Mouse (Mus musculus): ENCODE results near the gene Zfp462. TPM values are rescaled to one million over a fixed set of nuclear protein-coding genes. Genes with fewer than 3 reads are reported as not detected.

The Zfp462 gene
- polyA plus RNA-seq, 1 experiment from 2014 or later: 9.9 TPM

DNA sequence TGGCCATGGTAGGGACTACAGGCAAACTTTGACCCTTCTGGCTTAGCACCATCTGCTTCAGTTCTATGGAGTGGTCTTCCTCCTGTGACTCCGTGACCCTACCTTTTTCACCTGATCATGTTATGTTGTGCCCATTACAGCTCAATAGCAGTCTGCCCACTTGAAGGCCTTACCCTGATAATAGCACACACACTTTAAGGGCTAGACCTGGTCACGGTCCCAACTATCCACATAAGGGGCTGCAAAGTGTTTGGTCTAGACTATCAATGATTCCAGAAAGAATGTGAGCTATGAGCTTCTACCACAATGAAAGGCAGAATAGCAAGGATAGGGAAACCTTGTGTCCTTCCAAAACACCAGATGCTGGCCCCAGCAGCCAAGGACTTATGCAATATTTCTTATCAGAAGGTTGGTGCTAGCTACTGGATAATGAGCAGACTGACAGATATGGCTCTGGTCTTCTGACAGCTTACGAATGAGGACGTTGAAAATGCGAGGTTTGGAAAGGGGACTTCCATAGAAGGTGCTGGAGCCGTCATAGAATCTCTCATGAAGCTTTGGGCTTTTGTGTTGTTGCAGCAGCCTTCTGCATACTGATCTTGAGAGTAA, 139.3 kb downstream of the Zfp462 start:
- no peak for ATAC-seq
- Histone ChIP-seq H3K36me3 (ENCODE audit: control insufficient read depth, insufficient read depth, low read length) (peaks cover 8% of the 10 kb centered on the region; the same call in 1 of the 2 replicates), H3K4me3 (ENCODE audit: low read depth, low read length) (no peak overlapping the region), H3K27me3 (ENCODE audit: control insufficient read depth, insufficient read depth, low read depth, low read length) (no peaks in the 10 kb centered on the region), H3K9me3 (replicated peaks; ENCODE audit: control insufficient read depth, low read length, poor library complexity, severe bottlenecking) (no peaks in the 10 kb centered on the region), H3K4me1 (ENCODE audit: control insufficient read depth, insufficient read depth, low read length) (peaks cover 2% of the 10 kb centered on the region; the same call in 1 of the 2 replicates), H3K4me2 (ENCODE audit: low read length) (no peak overlapping the region), H3K27ac (ENCODE audit: low read length) (no peak overlapping the region), H3K9ac (ENCODE audit: low read depth, low read length) (no peak overlapping the region)
- 90% methylated on average over 6 of the region's 6 CpGs for WGBS

DNA sequence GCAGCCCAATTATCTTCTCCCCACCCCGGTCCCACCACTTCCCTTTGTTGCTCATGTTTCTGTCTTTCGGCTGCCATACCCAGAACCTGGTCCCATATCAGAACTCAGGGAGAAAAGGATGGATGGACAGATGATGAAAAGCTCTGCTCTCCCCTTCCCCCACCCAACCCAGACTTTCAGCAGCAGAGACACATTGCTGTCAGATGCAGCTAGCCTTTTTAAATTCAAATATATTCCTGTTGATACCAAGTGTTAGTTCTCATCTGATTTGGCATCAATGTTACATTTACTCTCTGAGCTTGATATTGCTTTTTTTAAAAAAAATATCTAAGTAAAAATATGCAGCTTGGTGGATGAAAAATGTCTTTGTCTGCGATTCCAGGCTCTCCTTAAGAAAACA, 143.3 kb downstream of the Zfp462 start:
- WGBS: 96% methylated on average over 3 of the region's 3 CpGs
- H3K27ac ChIP-seq (ENCODE audit: low read length): no peak overlapping the region

DNA sequence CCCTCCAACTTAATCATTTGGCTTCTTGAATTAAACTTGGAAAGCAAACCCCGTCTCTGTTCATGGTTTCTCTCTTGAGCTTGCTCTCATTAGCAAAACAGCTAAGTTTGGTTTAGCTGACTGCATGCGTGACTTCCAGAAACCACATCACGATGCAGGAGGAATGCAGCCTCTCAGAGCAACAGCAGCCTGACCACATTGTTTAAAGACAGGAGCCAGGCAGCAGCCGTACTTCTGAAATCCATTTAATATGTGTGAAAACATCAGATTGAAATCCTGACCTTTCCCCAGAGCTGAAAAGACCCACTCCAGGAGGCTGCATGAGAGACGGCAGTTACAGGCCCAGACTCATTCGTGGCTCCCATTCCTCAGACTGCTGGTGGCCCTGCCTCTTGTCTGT, 144.1 kb downstream of the Zfp462 start:
- no peak overlapping the region for H3K4me3 ChIP-seq (ENCODE audit: low read depth, low read length)
- no peaks in the 10 kb centered on the region for H3K27me3 ChIP-seq (ENCODE audit: control insufficient read depth, insufficient read depth, low read depth, low read length)
- no peak overlapping the region for H3K4me2 ChIP-seq (ENCODE audit: low read length)
- 0 out of 2 replicates have a peak, but pooled peaks cover under 1% of the 10 kb centered on the region for H3K36me3 ChIP-seq (ENCODE audit: control insufficient read depth, insufficient read depth, low read length)
- WGBS: 23% methylated on average over 6 of the region's 6 CpGs
- peaks cover 2% of the 10 kb centered on the region; the same call in 1 of the 2 replicates for H3K4me1 ChIP-seq (ENCODE audit: control insufficient read depth, insufficient read depth, low read length)
- H3K9ac ChIP-seq (ENCODE audit: low read depth, low read length): no peak overlapping the region
- peak overlapping the region; percentile 46 for H3K27ac ChIP-seq (ENCODE audit: low read length)
- ATAC-seq: peak; percentile 39; the same call in 1 of the 2 replicates
- no peaks in the 10 kb centered on the region for H3K9me3 ChIP-seq (replicated peaks; ENCODE audit: control insufficient read depth, low read length, poor library complexity, severe bottlenecking)

More for the DNA sequence above, 143.3 kb downstream of the Zfp462 start:
- Histone ChIP-seq H3K4me1 (ENCODE audit: control insufficient read depth, insufficient read depth, low read length) (peaks cover 2% of the 10 kb centered on the region; the same call in 1 of the 2 replicates), H3K27me3 (ENCODE audit: control insufficient read depth, insufficient read depth, low read depth, low read length) (no peaks in the 10 kb centered on the region), H3K36me3 (ENCODE audit: control insufficient read depth, insufficient read depth, low read length) (peaks cover 6% of the 10 kb centered on the region; the same call in 1 of the 2 replicates), H3K4me2 (ENCODE audit: low read length) (no peak overlapping the region), H3K9me3 (replicated peaks; ENCODE audit: control insufficient read depth, low read length, poor library complexity, severe bottlenecking) (no peaks in the 10 kb centered on the region), H3K4me3 (ENCODE audit: low read depth, low read length) (no peak overlapping the region), H3K9ac (ENCODE audit: low read depth, low read length) (peak overlapping the region; percentile 20; the same call in 1 of the 2 replicates)
- no peak for ATAC-seq

DNA sequence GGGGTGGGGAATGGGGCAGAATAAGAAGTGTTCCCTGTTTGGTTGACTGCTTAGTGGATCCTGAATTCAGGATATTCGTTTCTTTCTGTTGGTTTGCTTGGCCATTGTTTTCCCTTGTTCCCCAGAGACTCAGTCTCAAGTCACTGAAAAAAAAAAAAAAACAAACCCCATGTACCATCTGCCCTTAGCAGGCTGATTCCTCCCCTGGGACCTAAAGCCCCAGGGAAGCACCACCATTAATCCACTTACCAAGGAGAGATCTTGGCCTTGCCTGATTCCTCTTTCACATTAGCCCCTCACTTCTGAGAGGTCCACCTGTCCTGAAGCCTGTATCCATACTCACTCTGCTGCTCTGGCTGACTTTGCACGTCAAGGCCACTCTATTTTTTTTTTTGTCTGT, 152.3 kb downstream of the Zfp462 start:
- H3K9ac ChIP-seq (ENCODE audit: low read depth, low read length): no peak overlapping the region
- no peaks in the 10 kb centered on the region for H3K4me1 ChIP-seq (ENCODE audit: control insufficient read depth, insufficient read depth, low read length)
- H3K36me3 ChIP-seq (ENCODE audit: control insufficient read depth, insufficient read depth, low read length): no peaks in the 10 kb centered on the region
- H3K9me3 ChIP-seq (replicated peaks; ENCODE audit: control insufficient read depth, low read length, poor library complexity, severe bottlenecking): no peaks in the 10 kb centered on the region
- no peak overlapping the region for H3K27ac ChIP-seq (ENCODE audit: low read length)
- H3K27me3 ChIP-seq (ENCODE audit: control insufficient read depth, insufficient read depth, low read depth, low read length): no peaks in the 10 kb centered on the region
- no peak overlapping the region for H3K4me3 ChIP-seq (ENCODE audit: low read depth, low read length)
- no peak for ATAC-seq
- 30% methylated on average over 2 of the region's 2 CpGs for WGBS
- H3K4me2 ChIP-seq (ENCODE audit: low read length): no peak overlapping the region

DNA sequence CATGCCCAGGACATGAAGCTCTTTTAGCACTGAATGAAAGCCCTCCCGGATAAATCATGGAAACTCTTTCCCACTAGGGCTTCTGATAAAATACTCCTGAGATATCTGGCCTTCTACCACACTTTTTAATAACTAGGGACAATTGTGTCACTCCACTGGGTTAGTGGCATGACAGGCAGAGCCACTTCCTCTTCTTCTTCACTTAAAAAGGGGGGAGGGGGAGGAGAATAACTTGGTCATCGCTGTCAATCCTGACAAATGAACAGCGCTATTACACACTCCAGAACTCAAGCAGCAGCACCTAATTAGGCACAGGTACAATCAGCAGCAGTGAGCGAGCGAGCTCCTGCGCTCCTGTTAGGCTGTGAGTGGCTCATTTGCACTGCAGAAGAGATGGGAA, 153.5 kb downstream of the Zfp462 start:
- Histone ChIP-seq H3K4me1 (ENCODE audit: control insufficient read depth, insufficient read depth, low read length) (no peaks in the 10 kb centered on the region), H3K36me3 (ENCODE audit: control insufficient read depth, insufficient read depth, low read length) (no peaks in the 10 kb centered on the region), H3K27ac (ENCODE audit: low read length) (no peak overlapping the region), H3K9ac (ENCODE audit: low read depth, low read length) (no peak overlapping the region), H3K4me3 (ENCODE audit: low read depth, low read length) (no peak overlapping the region), H3K4me2 (ENCODE audit: low read length) (no peak overlapping the region), H3K27me3 (ENCODE audit: control insufficient read depth, insufficient read depth, low read depth, low read length) (no peaks in the 10 kb centered on the region), H3K9me3 (replicated peaks; ENCODE audit: control insufficient read depth, low read length, poor library complexity, severe bottlenecking) (no peaks in the 10 kb centered on the region)
- ATAC-seq: peak; percentile 64; the same call in 1 of the 2 replicates
- WGBS: 57% methylated on average over 6 of the region's 6 CpGs

DNA sequence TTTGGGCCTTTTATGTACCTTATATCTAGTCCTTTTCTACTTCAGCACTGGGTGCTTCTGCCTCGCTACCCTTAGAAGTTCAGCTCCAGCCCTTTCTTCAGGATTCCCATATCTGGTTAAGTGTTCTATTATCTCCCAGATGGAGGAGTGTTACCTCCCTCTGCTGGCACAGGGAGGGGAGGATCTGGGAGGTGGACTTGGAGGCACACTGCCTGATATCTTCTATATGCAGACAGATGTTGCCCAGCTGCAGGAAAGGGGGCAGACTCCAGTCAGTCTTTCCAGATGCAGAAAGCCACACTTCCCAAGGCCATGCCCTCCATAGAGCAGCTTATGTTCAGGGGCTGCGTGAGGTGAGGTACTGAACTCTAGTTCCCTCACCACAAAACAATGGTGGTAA, 156.0 kb downstream of the Zfp462 start:
- 81% methylated on average over 2 of the region's 2 CpGs for WGBS
- H3K4me1 ChIP-seq (ENCODE audit: control insufficient read depth, insufficient read depth, low read length): no peaks in the 10 kb centered on the region
- H3K9me3 ChIP-seq (replicated peaks; ENCODE audit: control insufficient read depth, low read length, poor library complexity, severe bottlenecking): no peaks in the 10 kb centered on the region
- no peak overlapping the region for H3K27ac ChIP-seq (ENCODE audit: low read length)
- H3K9ac ChIP-seq (ENCODE audit: low read depth, low read length): no peak overlapping the region
- H3K36me3 ChIP-seq (ENCODE audit: control insufficient read depth, insufficient read depth, low read length): no peaks in the 10 kb centered on the region
- H3K4me2 ChIP-seq (ENCODE audit: low read length): no peak overlapping the region
- ATAC-seq: no peak
- H3K27me3 ChIP-seq (ENCODE audit: control insufficient read depth, insufficient read depth, low read depth, low read length): no peaks in the 10 kb centered on the region
- H3K4me3 ChIP-seq (ENCODE audit: low read depth, low read length): no peak overlapping the region

DNA sequence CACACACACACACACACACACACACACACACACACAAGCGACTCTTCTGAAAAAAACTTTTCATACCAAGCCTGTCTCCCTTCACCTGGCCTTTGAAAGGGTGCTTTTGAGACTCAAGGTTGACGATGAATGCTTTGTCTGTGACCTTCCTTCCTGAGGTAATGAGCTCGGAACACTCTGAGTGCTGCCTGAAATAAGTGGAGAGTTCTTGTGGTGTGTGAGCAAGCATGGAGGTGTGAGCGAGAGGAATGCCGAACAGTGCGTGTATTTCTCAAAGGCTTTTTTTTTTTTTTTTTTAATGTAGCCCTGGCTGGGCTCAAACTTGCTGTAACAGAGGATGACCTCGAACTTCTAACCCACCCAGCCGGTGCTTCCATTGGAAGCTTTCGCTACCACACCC, 156.8 kb downstream of the Zfp462 start:
- H3K27ac ChIP-seq (ENCODE audit: low read length): no peak overlapping the region
- H3K9ac ChIP-seq (ENCODE audit: low read depth, low read length): no peak overlapping the region
- no peak overlapping the region for H3K4me2 ChIP-seq (ENCODE audit: low read length)
- H3K27me3 ChIP-seq (ENCODE audit: control insufficient read depth, insufficient read depth, low read depth, low read length): no peaks in the 10 kb centered on the region
- H3K36me3 ChIP-seq (ENCODE audit: control insufficient read depth, insufficient read depth, low read length): no peaks in the 10 kb centered on the region
- H3K4me3 ChIP-seq (ENCODE audit: low read depth, low read length): no peak overlapping the region
- no peak for ATAC-seq
- WGBS: 79% methylated on average over 9 of the region's 9 CpGs
- H3K9me3 ChIP-seq (replicated peaks; ENCODE audit: control insufficient read depth, low read length, poor library complexity, severe bottlenecking): no peaks in the 10 kb centered on the region
- H3K4me1 ChIP-seq (ENCODE audit: control insufficient read depth, insufficient read depth, low read length): no peaks in the 10 kb centered on the region

DNA sequence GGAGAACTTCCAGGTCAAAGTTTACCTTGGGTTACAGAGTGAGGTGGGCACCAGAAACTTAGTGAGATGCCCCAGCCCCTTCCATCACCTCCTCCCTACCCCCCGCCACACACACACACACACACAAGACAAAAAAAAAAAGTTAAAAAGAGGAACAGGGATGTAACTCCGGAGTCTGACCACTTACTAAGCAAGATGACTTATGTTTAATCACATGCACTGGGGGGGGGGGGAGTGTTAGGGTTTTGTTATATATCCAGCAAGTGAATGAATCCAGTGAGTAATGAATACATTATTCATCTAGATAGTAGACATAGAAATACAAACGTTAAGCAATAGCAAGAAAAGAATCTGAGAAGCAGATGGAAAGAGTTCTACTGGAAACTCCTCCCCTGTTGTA, 157.5 kb downstream of the Zfp462 start:
- no peaks in the 10 kb centered on the region for H3K4me1 ChIP-seq (ENCODE audit: control insufficient read depth, insufficient read depth, low read length)
- H3K4me3 ChIP-seq (ENCODE audit: low read depth, low read length): no peak overlapping the region
- no peak overlapping the region for H3K9ac ChIP-seq (ENCODE audit: low read depth, low read length)
- WGBS: 89% methylated on average over 3 of the region's 3 CpGs
- no peaks in the 10 kb centered on the region for H3K9me3 ChIP-seq (replicated peaks; ENCODE audit: control insufficient read depth, low read length, poor library complexity, severe bottlenecking)
- no peak for ATAC-seq
- no peaks in the 10 kb centered on the region for H3K36me3 ChIP-seq (ENCODE audit: control insufficient read depth, insufficient read depth, low read length)
- no peak overlapping the region for H3K4me2 ChIP-seq (ENCODE audit: low read length)
- no peak overlapping the region for H3K27ac ChIP-seq (ENCODE audit: low read length)
- H3K27me3 ChIP-seq (ENCODE audit: control insufficient read depth, insufficient read depth, low read depth, low read length): no peaks in the 10 kb centered on the region

DNA sequence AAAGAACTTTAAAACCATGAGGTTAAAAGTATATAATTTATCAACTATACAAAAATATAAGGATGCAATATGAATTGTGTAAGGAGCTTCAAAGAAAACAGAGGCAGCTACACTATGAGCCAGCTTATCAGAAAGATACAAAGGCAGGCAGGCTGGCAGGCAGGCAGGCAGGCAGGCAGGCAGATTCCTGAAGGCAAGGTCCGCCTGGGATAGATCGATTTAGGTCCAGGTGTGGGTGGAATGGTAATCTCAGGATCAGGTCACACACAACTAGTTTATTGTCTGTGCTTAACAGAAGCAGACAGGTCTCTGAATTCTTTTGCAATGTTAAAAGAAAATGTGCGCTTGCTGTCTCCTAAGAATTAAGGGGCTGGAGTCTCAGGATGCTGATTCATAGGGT, 158.7 kb downstream of the Zfp462 start:
- no peak overlapping the region for H3K9ac ChIP-seq (ENCODE audit: low read depth, low read length)
- no peak overlapping the region for H3K4me3 ChIP-seq (ENCODE audit: low read depth, low read length)
- no peaks in the 10 kb centered on the region for H3K27me3 ChIP-seq (ENCODE audit: control insufficient read depth, insufficient read depth, low read depth, low read length)
- WGBS: 68% methylated on average over 3 of the region's 3 CpGs
- no peak for ATAC-seq
- no peaks in the 10 kb centered on the region for H3K4me1 ChIP-seq (ENCODE audit: control insufficient read depth, insufficient read depth, low read length)
- no peak overlapping the region for H3K27ac ChIP-seq (ENCODE audit: low read length)
- H3K9me3 ChIP-seq (replicated peaks; ENCODE audit: control insufficient read depth, low read length, poor library complexity, severe bottlenecking): no peaks in the 10 kb centered on the region
- H3K36me3 ChIP-seq (ENCODE audit: control insufficient read depth, insufficient read depth, low read length): no peaks in the 10 kb centered on the region
- H3K4me2 ChIP-seq (ENCODE audit: low read length): no peak overlapping the region
